Mouse (Mus musculus) adipocyte (in vitro differentiated cells): ENCODE data around the gene Ankib1.

Source experiments
- DNase-seq: peaks from one replicate; pipeline ENCODE4 v3.0.0-alpha.2; 2016; ENCODE audit warnings: low spot score

The Ankib1 gene

DNA sequence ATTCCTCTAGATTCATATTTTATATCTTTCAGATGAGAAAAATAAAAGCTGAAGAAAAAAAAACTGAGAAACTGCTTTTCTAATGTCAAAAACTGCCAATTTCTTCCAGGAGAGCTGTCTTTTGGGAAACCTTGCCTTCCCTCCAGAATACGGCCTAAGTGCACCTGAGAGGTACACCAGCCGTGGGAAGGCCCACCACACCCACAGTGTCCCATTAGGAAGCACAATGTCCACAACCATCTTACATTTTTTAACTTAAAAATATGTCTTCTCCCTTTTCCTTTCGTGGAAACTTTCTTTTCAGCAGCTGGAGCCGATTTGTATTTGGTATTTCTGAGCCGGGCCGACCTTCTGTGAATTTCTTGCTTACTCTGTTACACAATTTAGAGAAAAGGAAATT, 156.2 kb downstream of the Ankib1 start:
- no peak for DNase-seq

DNA sequence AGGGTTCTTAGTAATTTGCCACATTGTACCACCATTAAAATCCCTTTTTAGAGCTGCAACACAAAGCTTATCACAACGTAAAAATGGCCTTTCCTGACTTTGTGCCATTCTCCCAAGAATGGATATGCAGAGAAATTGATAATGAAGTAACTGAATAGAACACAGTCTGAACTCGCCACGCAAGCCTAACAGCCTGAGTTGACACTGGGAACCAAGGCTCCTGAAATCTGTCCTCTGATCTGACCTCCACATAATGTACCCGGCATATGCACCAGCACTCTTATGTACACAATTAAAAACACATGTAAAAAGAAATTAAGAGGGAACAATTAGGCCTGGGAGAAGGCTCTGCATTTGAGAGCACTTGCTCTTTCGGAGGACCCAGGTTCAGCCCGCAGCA, 157.4 kb downstream of the Ankib1 start:
- DNase-seq: no peak

DNA sequence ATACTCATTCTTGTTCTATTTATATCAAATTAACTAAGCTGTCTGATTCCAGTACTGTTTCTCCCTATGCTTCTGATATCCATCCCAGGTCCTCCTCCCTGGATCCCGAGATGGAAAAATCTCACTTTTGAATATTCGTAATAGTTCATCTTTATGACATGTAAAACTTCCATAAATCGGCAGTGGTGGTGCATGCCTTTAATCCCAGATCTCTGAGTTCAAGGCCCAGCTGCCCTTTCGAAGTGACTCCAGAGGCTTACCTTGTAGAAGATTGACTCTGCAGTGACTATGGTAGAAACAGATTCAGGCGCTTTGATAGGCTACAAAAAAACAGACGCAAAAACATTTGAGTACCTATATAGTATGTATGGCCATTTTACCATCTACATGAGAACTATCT, 158.1 kb downstream of the Ankib1 start:
- no peak for DNase-seq
